Mouse (Mus musculus): ENCODE measurements around the gene Cttnbp2nl. TPM values are rescaled to one million over a fixed set of nuclear protein-coding genes. Genes with fewer than 3 reads are reported as not detected.

The Cttnbp2nl gene
- total and polyA plus RNA-seq, 2 experiments from 2014 or later: 34.1 to 45.7 TPM

- H3K27me3 ChIP-seq (ENCODE audit: insufficient read depth, low read length): no peaks in the 10 kb centered on the region
- H3K4me3 ChIP-seq (ENCODE audit: low read depth, low read length): no peak overlapping the region
- ATAC-seq (ENCODE audit: low FRiP score): no peak
- peaks cover 18% of the 10 kb centered on the region for H3K4me1 ChIP-seq (ENCODE audit: insufficient read depth, low read length)
- H3K27ac ChIP-seq (ENCODE audit: low read depth, low read length): no peak overlapping the region
- no peak for DNase-seq (ENCODE audit: low spot score)
- 82% methylated on average over 5 of the region's 5 CpGs for WGBS
- no peak overlapping the region for H3K4me2 ChIP-seq (ENCODE audit: low read depth, low read length, poor library complexity, severe bottlenecking)
- no peaks in the 10 kb centered on the region for H3K36me3 ChIP-seq (ENCODE audit: insufficient read depth, low read length)
- H3K9ac ChIP-seq (replicated peaks; ENCODE audit: low read length, poor library complexity, severe bottlenecking): no peak overlapping the region
- H3K9me3 ChIP-seq (ENCODE audit: low read length): no peaks in the 10 kb centered on the region
- TF ChIP-seq CTCF (IDR thresholded peaks at IDR 0.05): no peak
Measured at GRCm38 (mm10) chr3:105046870-105047269, 6.1 kb downstream of the Cttnbp2nl start.

GRCm38 (mm10) chr3:105043746-105044145 is 9.2 kb downstream of the Cttnbp2nl start:
- peaks cover 10% of the 10 kb centered on the region for H3K4me1 ChIP-seq (ENCODE audit: insufficient read depth, low read length)

GRCm38 (mm10) chr3:105040983-105041625 is 11.8 kb downstream of the Cttnbp2nl start:
- DNase-seq (ENCODE audit: low spot score) (no peak), ATAC-seq (ENCODE audit: low FRiP score) (no peak)

More at GRCm38 (mm10) chr3:105043746-105044145, 9.2 kb downstream of the Cttnbp2nl start:
- ATAC-seq (ENCODE audit: low FRiP score) (no peak), DNase-seq (ENCODE audit: low spot score) (no peak)
- no peaks in the 10 kb centered on the region for H3K9me3 ChIP-seq (ENCODE audit: low read length)
- no peaks in the 10 kb centered on the region for H3K36me3 ChIP-seq (ENCODE audit: insufficient read depth, low read length)
- H3K27ac ChIP-seq (ENCODE audit: low read depth, low read length): no peak overlapping the region
- H3K4me2 ChIP-seq (ENCODE audit: low read depth, low read length, poor library complexity, severe bottlenecking): no peak overlapping the region
- no peak overlapping the region for H3K4me3 ChIP-seq (ENCODE audit: low read depth, low read length)
- no peak overlapping the region for H3K9ac ChIP-seq (replicated peaks; ENCODE audit: low read length, poor library complexity, severe bottlenecking)
- 91% methylated on average over 5 of the region's 5 CpGs for WGBS
- no peaks in the 10 kb centered on the region for H3K27me3 ChIP-seq (ENCODE audit: insufficient read depth, low read length)
- TF ChIP-seq CTCF (IDR thresholded peaks at IDR 0.05): peak; percentile 22; the same call in 1 of the 2 replicates

GRCm38 (mm10) chr3:105040002-105040401 is 12.9 kb downstream of the Cttnbp2nl start:
- Histone ChIP-seq H3K4me2 (ENCODE audit: low read depth, low read length, poor library complexity, severe bottlenecking) (no peak overlapping the region), H3K4me3 (ENCODE audit: low read depth, low read length) (no peak overlapping the region), H3K27me3 (ENCODE audit: insufficient read depth, low read length) (no peaks in the 10 kb centered on the region), H3K9me3 (ENCODE audit: low read length) (no peaks in the 10 kb centered on the region), H3K9ac (replicated peaks; ENCODE audit: low read length, poor library complexity, severe bottlenecking) (no peak overlapping the region), H3K36me3 (ENCODE audit: insufficient read depth, low read length) (peaks cover 26% of the 10 kb centered on the region), H3K27ac (ENCODE audit: low read depth, low read length) (no peak overlapping the region), H3K4me1 (ENCODE audit: insufficient read depth, low read length) (0 out of 2 replicates have a peak, but pooled peaks cover 3% of the 10 kb centered on the region)
- no peak for TF ChIP-seq CTCF (IDR thresholded peaks at IDR 0.05)
- WGBS: 36% methylated on average over 8 of the region's 8 CpGs
- ATAC-seq (ENCODE audit: low FRiP score) (no peak), DNase-seq (ENCODE audit: low spot score) (no peak)

More at GRCm38 (mm10) chr3:105040983-105041625, 11.8 kb downstream of the Cttnbp2nl start:
- H3K4me1 ChIP-seq (ENCODE audit: insufficient read depth, low read length): peaks cover 5% of the 10 kb centered on the region; the same call in 1 of the 2 replicates
- no peak overlapping the region for H3K9ac ChIP-seq (replicated peaks; ENCODE audit: low read length, poor library complexity, severe bottlenecking)
- H3K36me3 ChIP-seq (ENCODE audit: insufficient read depth, low read length): peaks cover 19% of the 10 kb centered on the region
- TF ChIP-seq CTCF (IDR thresholded peaks at IDR 0.05): no peak
- H3K4me3 ChIP-seq (ENCODE audit: low read depth, low read length): no peak overlapping the region
- no peak overlapping the region for H3K4me2 ChIP-seq (ENCODE audit: low read depth, low read length, poor library complexity, severe bottlenecking)
- no peak overlapping the region for H3K27ac ChIP-seq (ENCODE audit: low read depth, low read length)
- H3K27me3 ChIP-seq (ENCODE audit: insufficient read depth, low read length): no peaks in the 10 kb centered on the region
- no peaks in the 10 kb centered on the region for H3K9me3 ChIP-seq (ENCODE audit: low read length)
- 91% methylated on average over 9 of the region's 9 CpGs for WGBS

GRCm38 (mm10) chr3:105037240-105037770 is 15.6 kb downstream of the Cttnbp2nl start:
- Histone ChIP-seq H3K9me3 (ENCODE audit: low read length) (no peaks in the 10 kb centered on the region), H3K4me1 (ENCODE audit: insufficient read depth, low read length) (no peaks in the 10 kb centered on the region), H3K27ac (ENCODE audit: low read depth, low read length) (no peak overlapping the region), H3K4me2 (ENCODE audit: low read depth, low read length, poor library complexity, severe bottlenecking) (no peak overlapping the region), H3K27me3 (ENCODE audit: insufficient read depth, low read length) (no peaks in the 10 kb centered on the region), H3K36me3 (ENCODE audit: insufficient read depth, low read length) (peaks cover 37% of the 10 kb centered on the region), H3K4me3 (ENCODE audit: low read depth, low read length) (no peak overlapping the region), H3K9ac (replicated peaks; ENCODE audit: low read length, poor library complexity, severe bottlenecking) (no peak overlapping the region)
- WGBS: 94% methylated on average over 6 of the region's 6 CpGs
- ATAC-seq (ENCODE audit: low FRiP score) (no peak), DNase-seq (ENCODE audit: low spot score) (no peak)
- no peak for TF ChIP-seq CTCF (IDR thresholded peaks at IDR 0.05)

GRCm38 (mm10) chr3:105036281-105036847 is 16.6 kb downstream of the Cttnbp2nl start:
- no peaks in the 10 kb centered on the region for H3K27me3 ChIP-seq (ENCODE audit: insufficient read depth, low read length)
- WGBS: 82% methylated on average over 10 of the region's 10 CpGs
- H3K4me2 ChIP-seq (ENCODE audit: low read depth, low read length, poor library complexity, severe bottlenecking): no peak overlapping the region
- no peak for TF ChIP-seq CTCF (IDR thresholded peaks at IDR 0.05)
- DNase-seq (ENCODE audit: low spot score) (no peak), ATAC-seq (ENCODE audit: low FRiP score) (no peak)
- H3K4me1 ChIP-seq (ENCODE audit: insufficient read depth, low read length): no peaks in the 10 kb centered on the region
- no peaks in the 10 kb centered on the region for H3K9me3 ChIP-seq (ENCODE audit: low read length)
- no peak overlapping the region for H3K9ac ChIP-seq (replicated peaks; ENCODE audit: low read length, poor library complexity, severe bottlenecking)
- peaks cover 44% of the 10 kb centered on the region for H3K36me3 ChIP-seq (ENCODE audit: insufficient read depth, low read length)
- no peak overlapping the region for H3K4me3 ChIP-seq (ENCODE audit: low read depth, low read length)
- no peak overlapping the region for H3K27ac ChIP-seq (ENCODE audit: low read depth, low read length)
